Mouse (Mus musculus) limb, embryonic 12.5 days (tissue): ENCODE measurements at regions not wholly inside any gene's neighbourhood (a gene's known extent, or its start where the extent isn't known, plus 50 kb on each side); places are given as distances from the start of the nearest gene placed in this dataset.

Experiments used
- ATAC-seq: fragments of 200-750 bp; cut with Nextera tagmentation; 2 replicates; pipeline ENCODE4 v1.8.0; 2017; ENCODE audit warnings: low read depth, moderate TSS enrichment; ENCODE audit not compliant: insufficient number of reproducible peaks, insufficient read depth, low FRiP score, low TSS enrichment
- H3K27ac ChIP-seq: fragments of 300-500 bp; sonication (generic); 2 replicates; pipeline ENCODE4 v1.5.1; 2016; ENCODE audit warnings: mild to moderate bottlenecking, moderate library complexity
- H3K27me3 ChIP-seq: fragments of 300-500 bp; sonication (generic); 2 replicates; pipeline ENCODE4 v1.6.1; 2016; ENCODE audit warnings: mild to moderate bottlenecking, moderate library complexity
- H3K36me3 ChIP-seq: fragments of 300-500 bp; sonication (generic); 2 replicates; pipeline ENCODE4 v1.6.1; 2016; ENCODE audit warnings: mild to moderate bottlenecking, moderate library complexity
- H3K4me1 ChIP-seq: fragments of 300-500 bp; sonication (generic); replicated peaks from 2 replicates; pipeline ENCODE4 v1.6.1; 2016
- H3K4me2 ChIP-seq: fragments of 300-500 bp; sonication (generic); 2 replicates; pipeline ENCODE4 v1.6.1; 2016; ENCODE audit warnings: mild to moderate bottlenecking, moderate library complexity
- H3K4me3 ChIP-seq: fragments of 300-500 bp; sonication (generic); replicated peaks from 2 replicates; pipeline ENCODE4 v1.5.1; 2016; ENCODE audit warnings: mild to moderate bottlenecking
- H3K9ac ChIP-seq: fragments of 300-500 bp; sonication (generic); replicated peaks from 2 replicates; pipeline ENCODE4 v1.6.1; 2016; ENCODE audit warnings: mild to moderate bottlenecking, moderate library complexity
- H3K9me3 ChIP-seq: fragments of 300-500 bp; sonication (generic); 2 replicates; pipeline ENCODE4 v1.6.1; 2016; ENCODE audit warnings: mild to moderate bottlenecking, moderate library complexity
- WGBS: fragments of 180-500 bp; shearing (Covaris S2); methylation state at CpG from one replicate; pipeline ENCODE4 v1.1.7; 2016; 5-methylcytosine and 5-hydroxymethylcytosine counted together

- Histone ChIP-seq H3K9ac (no peak overlapping the region), H3K4me2 (no peak overlapping the region)
- WGBS: 91% methylated on average over 6 of the region's 6 CpGs
These were observed 484.8 kb upstream of the Gm19410 start for GRCm38 (mm10) chr8:35280741-35281140.

GRCm38 (mm10) chr8:35283366-35283765 lies 482.2 kb upstream of the Gm19410 start:
- Histone ChIP-seq H3K9me3 (no peaks in the 10 kb centered on the region), H3K4me2 (no peak overlapping the region), H3K36me3 (no peaks in the 10 kb centered on the region), H3K9ac (no peak overlapping the region), H3K27ac (no peak overlapping the region), H3K27me3 (no peaks in the 10 kb centered on the region), H3K4me3 (no peak overlapping the region), H3K4me1 (no peaks in the 10 kb centered on the region)
- no peak for ATAC-seq
- WGBS: 91% methylated on average over 9 of the region's 9 CpGs

More at GRCm38 (mm10) chr8:35280741-35281140, 484.8 kb upstream of the Gm19410 start:
- Histone ChIP-seq H3K4me3 (no peak overlapping the region), H3K9me3 (no peaks in the 10 kb centered on the region), H3K36me3 (no peaks in the 10 kb centered on the region), H3K27me3 (no peaks in the 10 kb centered on the region), H3K27ac (no peak overlapping the region), H3K4me1 (peaks cover 7% of the 10 kb centered on the region)
- ATAC-seq: no peak

GRCm38 (mm10) chr8:35289018-35289417 lies 476.6 kb upstream of the Gm19410 start:
- H3K36me3 ChIP-seq: no peaks in the 10 kb centered on the region
- H3K27ac ChIP-seq: no peak overlapping the region
- H3K27me3 ChIP-seq: no peaks in the 10 kb centered on the region
- H3K9me3 ChIP-seq: no peaks in the 10 kb centered on the region
- H3K9ac ChIP-seq: no peak overlapping the region
- H3K4me1 ChIP-seq: 0 out of 2 replicates have a peak, but pooled peaks cover 3% of the 10 kb centered on the region
- H3K4me2 ChIP-seq: no peak overlapping the region
- H3K4me3 ChIP-seq: no peak overlapping the region
- no peak for ATAC-seq
- WGBS: 82% methylated on average over 5 of the region's 5 CpGs

GRCm38 (mm10) chr8:35289967-35290366 lies 475.6 kb upstream of the Gm19410 start:
- H3K9ac ChIP-seq: no peak overlapping the region
- 0 out of 2 replicates have a peak, but pooled peaks cover 3% of the 10 kb centered on the region for H3K4me1 ChIP-seq
- 75% methylated on average over 4 of the region's 4 CpGs for WGBS
- no peak overlapping the region for H3K4me3 ChIP-seq
- ATAC-seq: no peak
- H3K27ac ChIP-seq: no peak overlapping the region
- H3K9me3 ChIP-seq: no peaks in the 10 kb centered on the region
- H3K27me3 ChIP-seq: no peaks in the 10 kb centered on the region
- H3K36me3 ChIP-seq: no peaks in the 10 kb centered on the region
- no peak overlapping the region for H3K4me2 ChIP-seq

- 0 out of 2 replicates have a peak, but pooled peaks cover 3% of the 10 kb centered on the region for H3K4me1 ChIP-seq
- WGBS: 81% methylated on average over 14 of the region's 14 CpGs
- no peak for ATAC-seq
These were observed 472.0 kb upstream of the Gm19410 start for GRCm38 (mm10) chr8:35293437-35294126.

GRCm38 (mm10) chr8:35296936-35297335 lies 468.7 kb upstream of the Gm19410 start:
- no peak for ATAC-seq
- Histone ChIP-seq H3K4me3 (no peak overlapping the region), H3K9me3 (no peaks in the 10 kb centered on the region), H3K4me1 (peaks cover 6% of the 10 kb centered on the region), H3K4me2 (no peak overlapping the region), H3K27ac (no peak overlapping the region), H3K36me3 (no peaks in the 10 kb centered on the region), H3K27me3 (no peaks in the 10 kb centered on the region), H3K9ac (no peak overlapping the region)
- 93% methylated on average over 6 of the region's 6 CpGs for WGBS

More at GRCm38 (mm10) chr8:35293437-35294126, 472.0 kb upstream of the Gm19410 start:
- Histone ChIP-seq H3K36me3 (no peaks in the 10 kb centered on the region), H3K4me2 (no peak overlapping the region), H3K27me3 (no peaks in the 10 kb centered on the region), H3K9me3 (no peaks in the 10 kb centered on the region), H3K27ac (no peak overlapping the region), H3K9ac (no peak overlapping the region), H3K4me3 (no peak overlapping the region)

- Histone ChIP-seq H3K4me3 (no peak overlapping the region), H3K9me3 (no peaks in the 10 kb centered on the region), H3K4me2 (no peak overlapping the region), H3K27me3 (no peaks in the 10 kb centered on the region), H3K9ac (no peak overlapping the region), H3K27ac (no peak overlapping the region), H3K36me3 (no peaks in the 10 kb centered on the region), H3K4me1 (peaks cover 6% of the 10 kb centered on the region)
- no peak for ATAC-seq
- 93% methylated on average over 9 of the region's 9 CpGs for WGBS
These were observed 466.5 kb upstream of the Gm19410 start for GRCm38 (mm10) chr8:35299088-35299487.

GRCm38 (mm10) chr8:35300359-35300758 lies 465.2 kb upstream of the Gm19410 start:
- ATAC-seq: no peak
- Histone ChIP-seq H3K9me3 (peaks cover 8% of the 10 kb centered on the region), H3K4me3 (no peak overlapping the region), H3K36me3 (no peaks in the 10 kb centered on the region), H3K27me3 (no peaks in the 10 kb centered on the region), H3K4me1 (peaks cover 6% of the 10 kb centered on the region), H3K4me2 (no peak overlapping the region), H3K27ac (no peak overlapping the region), H3K9ac (no peak overlapping the region)
- WGBS: 69% methylated on average over 3 of the region's 3 CpGs

- no peaks in the 10 kb centered on the region for H3K36me3 ChIP-seq
- peaks cover 8% of the 10 kb centered on the region for H3K9me3 ChIP-seq
- no peak overlapping the region for H3K4me3 ChIP-seq
- H3K9ac ChIP-seq: no peak overlapping the region
- WGBS: 82% methylated on average over 10 of the region's 10 CpGs
- no peak overlapping the region for H3K27ac ChIP-seq
- H3K4me2 ChIP-seq: no peak overlapping the region
- ATAC-seq: no peak
- no peaks in the 10 kb centered on the region for H3K27me3 ChIP-seq
- peaks cover 6% of the 10 kb centered on the region for H3K4me1 ChIP-seq
These were observed 464.6 kb upstream of the Gm19410 start for GRCm38 (mm10) chr8:35300881-35301521.

GRCm38 (mm10) chr8:35302856-35303255 lies 462.7 kb upstream of the Gm19410 start:
- Histone ChIP-seq H3K4me3 (no peak overlapping the region), H3K27ac (no peak overlapping the region)
- WGBS: 91% methylated on average over 7 of the region's 7 CpGs

GRCm38 (mm10) chr8:35321270-35321865 lies 444.2 kb upstream of the Gm19410 start:
- no peak overlapping the region for H3K27ac ChIP-seq
- no peak overlapping the region for H3K4me3 ChIP-seq
- no peak overlapping the region for H3K4me2 ChIP-seq
- no peaks in the 10 kb centered on the region for H3K4me1 ChIP-seq
- H3K9ac ChIP-seq: no peak overlapping the region
- WGBS: 83% methylated on average over 10 of the region's 10 CpGs
- no peak for ATAC-seq
- no peaks in the 10 kb centered on the region for H3K36me3 ChIP-seq
- H3K9me3 ChIP-seq: no peaks in the 10 kb centered on the region
- H3K27me3 ChIP-seq: no peaks in the 10 kb centered on the region

More at GRCm38 (mm10) chr8:35302856-35303255, 462.7 kb upstream of the Gm19410 start:
- Histone ChIP-seq H3K9me3 (peaks cover 8% of the 10 kb centered on the region), H3K36me3 (no peaks in the 10 kb centered on the region), H3K9ac (no peak overlapping the region), H3K27me3 (no peaks in the 10 kb centered on the region), H3K4me1 (peaks cover 6% of the 10 kb centered on the region), H3K4me2 (no peak overlapping the region)
- no peak for ATAC-seq
